Mouse (Mus musculus): ENCODE results near the gene Gm5580.
"Not testable (repeated sequence)": the region's sequence is repeated elsewhere in the genome, so short reads cannot be mapped to it uniquely, and the experiment has no call there.

The Gm5580 gene

GRCm38 (mm10) chr6:116550841-116551240, at the start of gene Gm5580:
Gene Gm5580 (plus strand): TSS chr6:116551141.
- DNase-seq (ENCODE audit: low spot score in 2 of 2): not testable (repeated sequence)

DNA sequence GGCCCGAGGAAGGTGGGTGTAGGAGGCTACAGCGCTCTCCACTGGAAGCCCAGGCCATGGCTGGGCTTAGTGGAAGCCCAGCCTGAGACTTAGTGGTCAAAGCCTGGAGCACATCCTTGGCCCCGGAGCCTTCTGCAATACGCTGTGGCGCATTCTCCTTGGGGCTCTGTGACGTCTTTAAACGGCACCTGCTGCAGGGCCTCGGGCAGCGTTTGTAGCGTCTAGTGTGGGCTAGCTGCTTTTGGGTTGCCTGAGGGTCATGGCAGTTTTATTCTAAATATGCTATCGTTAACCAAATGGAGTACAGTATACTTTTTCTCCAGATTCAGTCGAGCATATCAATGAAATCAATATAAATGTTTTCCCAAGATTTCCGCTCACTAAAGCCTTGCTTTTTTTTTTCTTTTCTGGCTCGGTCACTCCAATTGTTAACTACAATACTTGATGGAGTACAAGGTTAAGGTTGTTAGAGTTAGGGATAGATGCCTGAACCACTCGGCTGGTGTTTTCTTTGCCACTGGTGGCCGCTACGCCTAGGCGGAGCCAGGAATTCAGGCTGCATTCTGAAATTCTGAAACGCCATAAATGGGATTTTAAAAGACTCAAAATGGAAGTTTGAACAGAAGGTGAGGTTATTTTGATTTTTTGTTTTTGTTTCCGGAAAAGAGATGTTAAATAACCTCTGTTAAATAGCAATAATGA, 44.5 kb upstream of the Gm5580 start, which contains the start of gene Olfr212:
TSS of gene Olfr212 (plus strand) at position 215 of the 702 bp plus-strand sequence.
- not testable (repeated sequence) for DNase-seq (ENCODE audit: low spot score in 2 of 2)

DNA sequence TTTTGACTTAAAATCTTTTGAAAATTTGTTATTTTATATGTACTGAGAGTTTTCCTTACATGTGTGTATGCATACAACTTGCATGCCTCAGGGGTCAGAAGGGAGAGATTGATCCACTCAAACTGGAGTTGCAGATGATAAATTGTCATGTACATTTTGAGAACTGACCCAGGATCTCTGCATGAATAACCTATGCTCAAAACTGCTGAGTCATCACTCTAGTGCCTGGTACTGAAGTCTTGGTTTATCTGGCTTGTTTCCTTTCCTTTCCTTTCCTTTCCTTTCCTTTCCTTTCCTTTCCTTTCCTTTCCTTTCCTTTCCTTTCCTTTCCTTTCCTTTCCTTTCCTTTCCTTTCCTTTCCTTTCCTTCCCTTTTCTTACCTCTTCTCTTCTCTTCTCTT, 36.1 kb upstream of the Gm5580 start:
- no peak for DNase-seq (ENCODE audit: low spot score in 2 of 2)

DNA sequence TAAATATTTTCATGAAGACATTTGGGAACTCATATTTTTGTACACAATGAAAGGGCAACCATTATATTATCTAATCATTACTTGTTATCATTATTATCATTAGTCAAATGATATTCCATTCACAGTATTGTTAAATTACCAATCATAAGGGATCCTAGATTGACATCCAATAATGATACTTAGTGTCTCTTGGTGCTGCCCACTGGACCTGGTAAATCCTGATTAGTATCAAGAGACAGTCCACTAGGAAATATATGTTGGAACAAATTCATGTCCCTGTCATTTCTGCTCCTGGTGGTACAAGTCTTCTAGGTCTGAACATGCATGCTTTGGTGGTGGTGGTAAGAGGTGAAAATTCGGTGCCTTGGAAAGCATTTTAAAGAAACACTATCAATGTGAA, 12.8 kb upstream of the Gm5580 start, which contains the start of gene Olfr213:
TSS of gene Olfr213 (plus strand) at position 301 of the 400 bp plus-strand sequence.
- no peak for DNase-seq (ENCODE audit: low spot score in 2 of 2)

- DNase-seq (ENCODE audit: low spot score in 2 of 2): no peak
Measured at GRCm38 (mm10) chr6:116542500-116542899, 8.4 kb upstream of the Gm5580 start.

- no peak for DNase-seq (ENCODE audit: low spot score in 2 of 2)
Measured at GRCm38 (mm10) chr6:116553935-116554334, 3.0 kb downstream of the Gm5580 start, which contains the start of gene Olfr214. Gene Olfr214 (plus strand): TSS chr6:116554235.

DNA sequence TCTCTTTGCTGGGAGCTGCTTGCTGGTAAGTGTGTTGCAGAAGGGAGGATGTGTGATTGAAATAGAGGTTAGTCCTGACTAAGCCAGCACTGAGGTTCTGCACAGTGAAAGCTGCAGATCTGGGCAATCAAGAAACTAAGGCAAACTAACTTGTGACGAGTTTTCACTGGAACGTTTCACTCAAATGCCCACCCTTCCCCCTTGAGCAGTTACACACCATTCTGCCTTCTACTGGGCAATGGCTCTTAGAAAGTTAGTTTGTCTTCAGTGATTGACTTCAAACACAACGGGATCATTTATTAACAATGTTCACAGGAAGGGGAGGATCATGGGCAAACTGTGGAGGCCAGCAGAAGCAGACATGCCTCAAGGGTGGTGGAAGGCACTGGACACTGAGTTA, 4.0 kb downstream of the Gm5580 start:
- no peak for DNase-seq (ENCODE audit: low spot score in 2 of 2)

DNA sequence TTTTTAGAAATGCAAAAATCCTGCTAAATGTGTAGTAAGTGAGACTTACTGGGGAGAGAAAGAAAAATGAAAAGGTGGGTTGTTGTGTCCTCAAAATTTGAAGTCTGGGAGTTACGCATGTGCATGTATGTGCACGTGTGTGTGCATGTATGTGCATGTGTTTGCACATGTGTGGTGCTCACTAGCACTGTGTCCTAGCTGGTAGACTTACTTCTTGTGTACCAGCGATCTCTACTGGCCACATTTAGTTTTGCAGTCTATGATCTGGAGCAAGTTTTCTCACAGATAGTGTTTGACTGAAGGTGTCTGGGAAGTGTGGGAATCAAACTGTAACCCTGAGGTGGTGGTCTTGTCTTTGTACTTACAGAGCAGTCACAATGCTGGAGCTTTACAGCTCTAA, 18.9 kb downstream of the Gm5580 start:
- DNase-seq (ENCODE audit: low spot score in 2 of 2): peak; percentile 33 to 40

- no peak for DNase-seq (ENCODE audit: low spot score in 2 of 2)
Measured at GRCm38 (mm10) chr6:116584095-116584494, 33.2 kb downstream of the Gm5580 start, which contains the start of gene Olfr215. Gene Olfr215 (minus strand): TSS chr6:116584195.

- not testable (repeated sequence) for DNase-seq (ENCODE audit: low spot score in 2 of 2)
Measured at GRCm38 (mm10) chr6:116600969-116601368, 50.0 kb downstream of the Gm5580 start.
